In genomic region chr15:59950617-59951216, GRCm38 (mm10) we compare ENCODE assay signal across 12 mouse cellular contexts.
A peak's percentile ranks its signal among the peaks of the same experiment; 100 is the strongest.
DNase-seq lines count a peak whose midpoint lies in the region; ATAC-seq and TF ChIP-seq lines count a peak whose summit lies in the region.
"Had no signal": no experiment of that assay in that cellular context is flagged by ENCODE, and none has a peak within 500 bp of the region (broad histone marks: within the 10 kb centered on the region; RNA-seq: fewer than 3 reads in every experiment).

No protein-coding gene starts in this region.

- peak overlapping the region; percentile 41 for H3K4me2 ChIP-seq in liver, postnatal 0 days (ENCODE audit: low read depth, low read length)
- H3K4me2 ChIP-seq in liver, embryonic 12.5 days, result no peak overlapping the region
- H3K4me2 ChIP-seq in CH12.LX (ENCODE audit: insufficient read depth, low read depth, poor library complexity, severe bottlenecking), result peak overlapping the region; percentile 90
- no peak overlapping the region for H3K4me2 ChIP-seq in hindbrain, embryonic 13.5 days
- H3K4me2 ChIP-seq: lung, embryonic 14.5 days had no signal

- H3K27ac ChIP-seq in liver, postnatal 0 days (ENCODE audit: low read depth), result no peak overlapping the region
- H3K27ac ChIP-seq in liver, embryonic 12.5 days, result no peak overlapping the region
- H3K27ac ChIP-seq in CH12.LX (ENCODE audit: insufficient read depth, low read depth), result no peak overlapping the region
- no peak overlapping the region for H3K27ac ChIP-seq in hindbrain, embryonic 13.5 days

- H3K4me1 ChIP-seq in liver, postnatal 0 days (ENCODE audit: insufficient read depth), result no peaks in the 10 kb centered on the region
- no peaks in the 10 kb centered on the region for H3K4me1 ChIP-seq in liver, embryonic 12.5 days
- H3K4me1 ChIP-seq in CH12.LX (ENCODE audit: control insufficient read depth in 1 of 2, insufficient read depth in 2 of 2), result peaks cover 0 to 15% of the 10 kb centered on the region in 2 experiments; a peak in 2 of 4 replicates
- H3K4me1 ChIP-seq in hindbrain, embryonic 13.5 days (replicated peaks), result no peaks in the 10 kb centered on the region

- no peak for TF ChIP-seq CTCF in liver, postnatal 0 days (IDR thresholded peaks at IDR 0.05; ENCODE audit: low read depth)
- no peak for TF ChIP-seq CTCF in CH12.LX (conservative IDR thresholded peaks at IDR 0.05 in 1 of 2, IDR thresholded peaks at IDR 0.05 in 1 of 2; ENCODE audit: low read depth in 2 of 2, low read length in 2 of 2)

- dilution Hi-C loops in CH12.LX (cut with MboI; ENCODE audit: extremely low pct_ligation_motif_present, extremely low pct_unique_long_range_greater_than_20kb, low sequenced_read_pairs), result no loop called here

- H3K9me3 ChIP-seq in liver, postnatal 0 days (ENCODE audit: low read length), result no peaks in the 10 kb centered on the region
- no peaks in the 10 kb centered on the region for H3K9me3 ChIP-seq in liver, embryonic 12.5 days (replicated peaks)
- H3K9me3 ChIP-seq in CH12.LX (replicated peaks; ENCODE audit: low read length), result peaks cover 3% of the 10 kb centered on the region
- no peaks in the 10 kb centered on the region for H3K9me3 ChIP-seq in hindbrain, embryonic 13.5 days

- in situ Hi-C loops in CH12.LX (cut with MboI; ENCODE audit: low pct_ligation_motif_present, low pct_unique_long_range_greater_than_20kb, low sequenced_read_pairs), result no loop called here

- H3K9ac ChIP-seq in liver, postnatal 0 days (replicated peaks), result no peak overlapping the region
- H3K9ac ChIP-seq in liver, embryonic 12.5 days, result no peak overlapping the region
- H3K9ac ChIP-seq in CH12.LX (ENCODE audit: insufficient read depth, low read depth), result peak overlapping the region; percentile 38
- no peak overlapping the region for H3K9ac ChIP-seq in hindbrain, embryonic 13.5 days
- H3K9ac ChIP-seq: lung, embryonic 14.5 days had no signal

- DNase-seq in liver, postnatal 0 days, result no peak
- DNase-seq in CH12.LX (ENCODE audit: extremely low read depth), result peak; percentile 32
- peak; percentile 59 for DNase-seq in naive thymus-derived CD4-positive, alpha-beta T cell, adult 2 months (ENCODE audit: low read depth)
- no peak for DNase-seq in retina, embryonic 14.5 days (ENCODE audit: low spot score)
- no peak for DNase-seq in right cerebral cortex, postnatal 36 days (ENCODE audit: low spot score in 2 of 2)
- DNase-seq: cerebellum, adult 11-12 months; kidney, adult 18-20 months; lung, embryonic 14.5 days; right cerebral cortex, adult 18-20 months had no signal

- no peaks in the 10 kb centered on the region for H3K79me2 ChIP-seq in CH12.LX (replicated peaks; ENCODE audit: control insufficient read depth, extremely low read depth, insufficient read depth, poor library complexity, severe bottlenecking)

- no peak for TF ChIP-seq POLR2A in CH12.LX (IDR thresholded peaks at IDR 0.05; ENCODE audit: low read depth, low read length)

- TF ChIP-seq RAD21 in CH12.LX (IDR thresholded peaks at IDR 0.05; ENCODE audit: low read depth, low read length), result no peak

- ATAC-seq in liver, postnatal 0 days, result no peak
- ATAC-seq in liver, embryonic 12.5 days, result no peak
- ATAC-seq in common myeloid progenitor, adult 5-6 weeks (replicated peaks; ENCODE audit: low read depth, poor library complexity, severe bottlenecking), result peak; percentile 92
- ATAC-seq in hindbrain, embryonic 13.5 days (ENCODE audit: low FRiP score), result no peak

- H3K4me3 ChIP-seq in liver, postnatal 0 days (ENCODE audit: low read depth, low read length), result no peak overlapping the region
- no peak overlapping the region for H3K4me3 ChIP-seq in liver, embryonic 12.5 days
- peak overlapping the region; percentile 19 to 33 (median 28) for H3K4me3 ChIP-seq in CH12.LX (replicated peaks in 1 of 3; ENCODE audit: low read depth in 2 of 3, low read length in 2 of 3, poor library complexity in 1 of 3)
- no peak overlapping the region for H3K4me3 ChIP-seq in hindbrain, embryonic 13.5 days

- H3K36me3 ChIP-seq in liver, postnatal 0 days (replicated peaks; ENCODE audit: insufficient read depth, low read length), result no peaks in the 10 kb centered on the region
- no peaks in the 10 kb centered on the region for H3K36me3 ChIP-seq in liver, embryonic 12.5 days
- H3K36me3 ChIP-seq in CH12.LX (replicated peaks in 1 of 2; ENCODE audit: control insufficient read depth in 1 of 2, insufficient read depth in 1 of 2, low read length in 1 of 2), result no peaks in the 10 kb centered on the region
- H3K36me3 ChIP-seq in hindbrain, embryonic 13.5 days, result no peaks in the 10 kb centered on the region

- no peaks in the 10 kb centered on the region for H3K27me3 ChIP-seq in liver, postnatal 0 days (ENCODE audit: insufficient read depth, low read length)
- H3K27me3 ChIP-seq in liver, embryonic 12.5 days (replicated peaks), result no peaks in the 10 kb centered on the region
- H3K27me3 ChIP-seq in CH12.LX (replicated peaks), result no peaks in the 10 kb centered on the region
- H3K27me3 ChIP-seq in hindbrain, embryonic 13.5 days, result no peaks in the 10 kb centered on the region

- no peak for TF ChIP-seq EP300 in liver, postnatal 0 days (IDR thresholded peaks at IDR 0.05; ENCODE audit: low read depth)
- TF ChIP-seq EP300 in CH12.LX (IDR thresholded peaks at IDR 0.05; ENCODE audit: low read length), result peak; percentile 46; the same call in 1 of the 2 replicates

- 58% methylated on average over 3 of the region's 3 CpGs for WGBS in liver, postnatal 0 days (ENCODE audit: insufficient replicate concordance)
- WGBS in liver, embryonic 12.5 days (ENCODE audit: insufficient replicate concordance), result 74% methylated on average over 3 of the region's 3 CpGs
- 86% methylated on average over 3 of the region's 3 CpGs for WGBS in hindbrain, embryonic 13.5 days

TF ChIP-seq in CH12.LX, 34 proteins besides CTCF, POLR2A, EP300 and RAD21:
- TF ChIP-seq RCOR1 (conservative IDR thresholded peaks at IDR 0.05; ENCODE audit: low read depth, low read length), result no peak
- TF ChIP-seq KAT2A (IDR thresholded peaks at IDR 0.05; ENCODE audit: insufficient replicate concordance, low read length), result no peak
- no peak for TF ChIP-seq ZNF384 (IDR thresholded peaks at IDR 0.05; ENCODE audit: low read depth, low read length)
- TF ChIP-seq ZKSCAN1 (IDR thresholded peaks at IDR 0.05; ENCODE audit: borderline replicate concordance, low read depth, low read length), result no peak
- TF ChIP-seq SMC3 (IDR thresholded peaks at IDR 0.05; ENCODE audit: low read depth, low read length), result no peak
- TF ChIP-seq USF2 (conservative IDR thresholded peaks at IDR 0.05; ENCODE audit: low read depth, low read length), result no peak
- no peak for TF ChIP-seq NELFE (IDR thresholded peaks at IDR 0.05; ENCODE audit: low read depth, low read length)
- TF ChIP-seq PAX5 (IDR thresholded peaks at IDR 0.05; ENCODE audit: low read length), result no peak
- no peak for TF ChIP-seq IRF4 (IDR thresholded peaks at IDR 0.05; ENCODE audit: low read depth, low read length)
- 0 out of 2 replicates have a peak, but pooled peaks have one; percentile 10 for TF ChIP-seq ELF1 (IDR thresholded peaks at IDR 0.05; ENCODE audit: low read depth, low read length)
- TF ChIP-seq TBP (conservative IDR thresholded peaks at IDR 0.05; ENCODE audit: low read depth, low read length), result 0 out of 2 replicates have a peak, but pooled peaks have one; percentile 58
- no peak for TF ChIP-seq CHD2 (IDR thresholded peaks at IDR 0.05; ENCODE audit: low read length)
- TF ChIP-seq MEF2A (IDR thresholded peaks at IDR 0.05; ENCODE audit: borderline replicate concordance, low read depth, low read length), result no peak
- no peak for TF ChIP-seq JUND (conservative IDR thresholded peaks at IDR 0.05; ENCODE audit: low read depth, low read length)
- no peak for TF ChIP-seq POLR2AphosphoS2 (IDR thresholded peaks at IDR 0.05; ENCODE audit: low read depth, low read length)
- TF ChIP-seq MXI1 (IDR thresholded peaks at IDR 0.05; ENCODE audit: low read depth, low read length), result no peak
- no peak for TF ChIP-seq USF1 (IDR thresholded peaks at IDR 0.05; ENCODE audit: low read depth, low read length)
- TF ChIP-seq E2F4 (IDR thresholded peaks at IDR 0.05; ENCODE audit: insufficient replicate concordance, low read depth, low read length), result no peak
- peak; percentile 17; the same call in 1 of the 2 replicates for TF ChIP-seq HCFC1 (IDR thresholded peaks at IDR 0.05; ENCODE audit: low read depth, low read length)
- peak; percentile 52; the same call in 1 of the 2 replicates for TF ChIP-seq MAX (IDR thresholded peaks at IDR 0.05; ENCODE audit: low read length)
- no peak for TF ChIP-seq GABPA (IDR thresholded peaks at IDR 0.05; ENCODE audit: insufficient replicate concordance, low read depth, low read length)
- TF ChIP-seq BHLHE40 (IDR thresholded peaks at IDR 0.05; ENCODE audit: low read depth, low read length), result no peak
- no peak for TF ChIP-seq ETS1 (conservative IDR thresholded peaks at IDR 0.05; ENCODE audit: low read depth, low read length)
- TF ChIP-seq NRF1 (IDR thresholded peaks at IDR 0.05; ENCODE audit: low read depth, low read length), result no peak
- TF ChIP-seq CHD1 (IDR thresholded peaks at IDR 0.05; ENCODE audit: low read depth, low read length), result no peak
- no peak for TF ChIP-seq UBTF (IDR thresholded peaks at IDR 0.05; ENCODE audit: low read depth, low read length)
- no peak for TF ChIP-seq TCF12 (IDR thresholded peaks at IDR 0.05; ENCODE audit: low read depth, low read length)
- no peak for TF ChIP-seq ZMIZ1 (IDR thresholded peaks at IDR 0.05; ENCODE audit: low read depth, low read length)
- no peak for TF ChIP-seq JUN (IDR thresholded peaks at IDR 0.05; ENCODE audit: insufficient read depth, low read depth, low read length)
- TF ChIP-seq ZC3H11A (IDR thresholded peaks at IDR 0.05; ENCODE audit: low read depth, low read length), result no peak
- TF ChIP-seq MAZ (IDR thresholded peaks at IDR 0.05; ENCODE audit: low read depth, low read length), result peak; percentile 29; the same call in 1 of the 2 replicates

Comparison
In these comparisons a context has a peak if more than half of its experiments do, and no peak if none do; other contexts are left out.
1. H3K4me2 ChIP-seq: peak in liver, postnatal 0 days (single experiment) and CH12.LX (single experiment); none in liver, embryonic 12.5 days (single experiment) and hindbrain, embryonic 13.5 days (single experiment).
2. DNase-seq: peak in CH12.LX (single experiment) and naive thymus-derived CD4-positive, alpha-beta T cell, adult 2 months (single experiment); none in liver, postnatal 0 days (single experiment), retina, embryonic 14.5 days (single experiment) and right cerebral cortex, postnatal 36 days (0 of 2).
3. H3K4me3 ChIP-seq: peak in CH12.LX (3 of 3); none in liver, postnatal 0 days (single experiment), liver, embryonic 12.5 days (single experiment) and hindbrain, embryonic 13.5 days (single experiment).